Mouse (Mus musculus) small intestine, adult 2 months (tissue): ENCODE results near the gene Shroom2.

Experiments used
- CTCF ChIP-seq: fragments of 200-500 bp; IDR thresholded peaks from 2 replicates; pipeline ENCODE4 v1.5.1; 2012; ENCODE audit warnings: low read depth, mild to moderate bottlenecking, control low read depth, inconsistent platforms, low read length, moderate library complexity, mixed read lengths; ENCODE audit not compliant: insufficient replicate concordance, insufficient read length; ENCODE audit errors: extremely low read depth
- POLR2A ChIP-seq: fragments of 200-500 bp; IDR thresholded peaks from 2 replicates; pipeline ENCODE4 v1.6.1; 2012; ENCODE audit warnings: low read depth, mild to moderate bottlenecking, control low read depth, inconsistent platforms, low read length, moderate library complexity

DNA sequence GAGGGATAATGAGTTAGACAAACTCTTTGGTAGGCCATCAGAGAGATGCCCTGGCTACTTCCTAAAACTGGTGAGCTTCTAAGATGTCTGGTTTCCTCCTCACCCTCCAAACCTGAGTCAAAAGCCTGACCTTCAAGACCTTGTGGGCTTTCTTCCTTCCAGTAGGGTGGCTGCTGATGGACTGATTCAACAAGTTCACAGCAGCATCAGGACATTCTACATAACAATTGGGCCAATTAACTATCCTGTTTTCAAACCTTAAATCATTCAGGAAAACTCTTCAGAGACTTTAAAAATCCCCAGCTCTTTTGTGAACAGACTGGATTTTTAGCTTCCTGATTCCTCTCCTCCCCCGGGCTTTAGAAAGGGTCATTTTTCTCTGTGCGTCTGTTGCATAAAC lies 116.6 kb downstream of the Shroom2 start:
- TF ChIP-seq CTCF (no peak), POLR2A (no peak)
